Mouse (Mus musculus): ENCODE data around the gene Git2. TPM values are rescaled to one million over a fixed set of nuclear protein-coding genes. Genes with fewer than 3 reads are reported as not detected.

The Git2 gene
- total RNA-seq, 4 experiments from 2014 or later: 32.8 to 59.9 (median 45.6) TPM

GRCm38 (mm10) chr5:114764812-114765735 lies 10.2 kb downstream of the Git2 start:
- DNase-seq: no peak

- no peak for DNase-seq
These were observed 13.3 kb downstream of the Git2 start for GRCm38 (mm10) chr5:114761980-114762379.

- no peak for DNase-seq
These were observed 15.7 kb downstream of the Git2 start for GRCm38 (mm10) chr5:114759536-114760090.

GRCm38 (mm10) chr5:114753384-114753783 lies 21.9 kb downstream of the Git2 start:
- no peak for DNase-seq

- DNase-seq: no peak
These were observed 22.9 kb downstream of the Git2 start for GRCm38 (mm10) chr5:114752397-114752796.

- DNase-seq: no peak
These were observed 25.0 kb downstream of the Git2 start for GRCm38 (mm10) chr5:114750325-114750724.

- DNase-seq: no peak
These were observed 27.8 kb downstream of the Git2 start for GRCm38 (mm10) chr5:114747521-114747920.

GRCm38 (mm10) chr5:114746886-114747285 lies 28.4 kb downstream of the Git2 start:
- no peak for DNase-seq

- no peak for DNase-seq
These were observed 29.7 kb downstream of the Git2 start for GRCm38 (mm10) chr5:114745581-114745980.

- DNase-seq: no peak
These were observed 31.6 kb downstream of the Git2 start for GRCm38 (mm10) chr5:114743697-114744090.

- no peak for DNase-seq
These were observed 32.2 kb downstream of the Git2 start for GRCm38 (mm10) chr5:114742998-114743696.

- DNase-seq: no peak
These were observed 32.7 kb downstream of the Git2 start for GRCm38 (mm10) chr5:114742572-114742971.

GRCm38 (mm10) chr5:114740595-114740994 lies 34.7 kb downstream of the Git2 start:
- DNase-seq: no peak

- DNase-seq: peak; percentile 44
These were observed 36.5 kb downstream of the Git2 start for GRCm38 (mm10) chr5:114738707-114739241.

GRCm38 (mm10) chr5:114737090-114737887 lies 38.0 kb downstream of the Git2 start:
- DNase-seq: no peak

GRCm38 (mm10) chr5:114733606-114734005 lies 41.7 kb downstream of the Git2 start:
- DNase-seq: peak; percentile 72

GRCm38 (mm10) chr5:114731969-114732368 lies 43.3 kb downstream of the Git2 start:
- no peak for DNase-seq

GRCm38 (mm10) chr5:114731498-114731897 lies 43.8 kb downstream of the Git2 start:
- no peak for DNase-seq

- no peak for DNase-seq
These were observed 45.2 kb downstream of the Git2 start for GRCm38 (mm10) chr5:114730129-114730528.

GRCm38 (mm10) chr5:114728160-114728559 lies 47.2 kb downstream of the Git2 start:
- no peak for DNase-seq

- DNase-seq: no peak
These were observed 52.5 kb downstream of the Git2 start for GRCm38 (mm10) chr5:114722846-114723245.

- no peak for DNase-seq
These were observed 53.3 kb downstream of the Git2 start for GRCm38 (mm10) chr5:114721969-114722368.
